Mouse (Mus musculus) NIH3T3 (cell line): ENCODE results near the gene Spata45.
A peak's percentile ranks its signal among the peaks of the same experiment; 100 is the strongest.

ENCODE experiments used
- DNase-seq: peaks from one replicate; pipeline ENCODE4 v3.0.0-alpha.2; 2012; ENCODE audit warnings: low read depth

The Spata45 gene

GRCm38 (mm10) chr1:191084951-191085559, 48.6 kb downstream of the Spata45 start:
- peak; percentile 71 for DNase-seq

DNA sequence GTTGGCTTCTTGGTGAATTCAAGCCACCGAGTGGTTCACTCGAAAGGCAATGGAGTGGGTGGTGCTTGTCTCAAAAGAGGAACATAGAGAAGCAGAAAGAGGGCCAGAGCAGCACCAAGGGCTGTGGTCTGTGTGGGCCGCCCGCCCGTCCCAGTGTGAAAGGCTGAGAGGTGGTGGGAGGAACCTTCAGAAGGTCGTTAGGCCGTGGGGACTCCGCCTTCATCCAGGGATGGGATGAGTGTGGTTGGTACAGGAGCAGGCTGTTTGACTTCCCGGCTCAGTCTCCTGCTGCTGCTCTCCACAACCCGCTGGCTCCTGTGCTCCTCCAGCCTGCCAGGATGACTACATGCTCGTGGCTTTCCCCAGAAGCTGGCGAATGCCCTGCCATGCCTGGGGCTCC, 49.2 kb downstream of the Spata45 start:
- peak; percentile 42 for DNase-seq

- DNase-seq: no peak
These were observed 50.0 kb downstream of the Spata45 start for GRCm38 (mm10) chr1:191086304-191086878.

DNA sequence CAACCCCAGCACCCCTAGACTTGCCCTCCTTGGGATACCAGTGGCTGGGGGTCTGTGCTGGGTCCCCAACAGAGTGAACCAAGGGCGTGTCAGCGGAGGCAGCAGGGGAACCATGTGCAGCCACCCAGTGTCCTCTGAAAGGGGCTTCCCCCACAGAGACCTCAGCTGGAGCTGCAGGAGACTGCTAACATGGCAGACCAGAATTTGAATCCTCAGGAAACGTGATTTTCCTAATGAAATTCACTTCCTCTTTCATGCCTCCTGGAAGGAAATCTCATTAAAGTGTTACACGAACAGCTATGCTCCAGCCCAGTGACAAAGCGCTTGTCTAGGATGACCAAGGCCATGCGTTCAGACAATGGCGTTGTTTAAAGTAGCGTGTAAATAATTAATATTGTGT, 50.5 kb downstream of the Spata45 start:
- no peak for DNase-seq

- DNase-seq: no peak
These were observed 51.5 kb downstream of the Spata45 start for GRCm38 (mm10) chr1:191087955-191088354.

DNA sequence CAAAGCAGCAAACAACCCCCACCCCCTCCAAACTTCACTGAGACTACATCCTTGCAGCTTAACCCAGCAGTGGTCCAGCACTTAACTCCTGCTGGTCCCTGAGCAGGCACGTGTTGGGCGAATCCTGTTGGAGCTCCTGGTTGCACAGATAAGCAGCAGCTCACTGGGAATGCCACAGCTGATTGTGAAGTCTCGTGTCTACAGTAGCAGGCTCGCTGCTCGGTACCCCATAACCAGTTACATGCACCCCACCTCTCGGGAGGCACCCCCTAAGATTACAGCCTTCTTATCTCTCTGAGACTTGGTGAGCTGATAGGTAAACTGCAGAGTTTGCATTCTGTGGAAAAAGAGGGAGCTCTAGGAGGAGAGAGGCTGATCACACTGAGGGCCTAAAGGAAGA, 52.9 kb downstream of the Spata45 start:
- no peak for DNase-seq

DNA sequence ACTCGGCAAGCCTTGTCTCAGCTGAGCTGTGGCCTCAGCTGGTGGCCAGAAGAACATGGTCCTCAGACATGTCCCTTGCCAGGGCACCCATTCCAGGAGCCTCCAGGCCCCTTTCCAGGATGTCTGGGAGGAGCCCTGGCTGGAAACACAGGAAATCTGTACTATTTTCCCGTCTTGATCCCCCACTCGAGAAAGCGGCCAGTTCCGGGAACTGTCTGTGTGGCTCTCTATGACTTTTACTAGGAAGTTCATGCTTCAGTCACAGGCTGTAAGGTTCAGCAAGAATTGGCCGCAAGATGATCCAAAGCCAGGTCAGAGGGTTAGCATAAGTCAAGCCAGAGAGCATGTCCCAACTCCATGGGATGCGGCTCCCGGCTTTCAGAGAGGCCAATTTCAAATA, 55.6 kb downstream of the Spata45 start:
- no peak for DNase-seq
